Mouse (Mus musculus): ENCODE results near the gene Mblac2. TPM values are rescaled to one million over a fixed set of nuclear protein-coding genes. Genes with fewer than 3 reads are reported as not detected.

Mblac2 gene
- polyA plus RNA-seq, 1 experiment from 2014 or later, result 8.9 TPM

- H3K27me3 ChIP-seq, result no peaks in the 10 kb centered on the region
- no peak overlapping the region for H3K4me2 ChIP-seq (replicated peaks)
- H3K9ac ChIP-seq, result no peak overlapping the region
- no peaks in the 10 kb centered on the region for H3K4me1 ChIP-seq
- H3K4me3 ChIP-seq, result no peak overlapping the region
- no peak overlapping the region for H3K27ac ChIP-seq
- no peak; the same call in 1 of the 2 replicates for ATAC-seq (ENCODE audit: low FRiP score, low read depth)
- no peaks in the 10 kb centered on the region for H3K9me3 ChIP-seq
- H3K36me3 ChIP-seq, result no peaks in the 10 kb centered on the region
- WGBS, result 46% methylated on average over 9 of the region's 10 CpGs
These were observed 32.4 kb downstream of the Mblac2 start for GRCm38 (mm10) chr13:81743391-81744091.

- ATAC-seq (ENCODE audit: low FRiP score, low read depth), result no peak
- no peak overlapping the region for H3K27ac ChIP-seq
- no peak overlapping the region for H3K9ac ChIP-seq
- no peaks in the 10 kb centered on the region for H3K27me3 ChIP-seq
- H3K36me3 ChIP-seq, result no peaks in the 10 kb centered on the region
- 40% methylated on average over 2 of the region's 2 CpGs for WGBS
- no peak overlapping the region for H3K4me3 ChIP-seq
- no peak overlapping the region for H3K4me2 ChIP-seq (replicated peaks)
- H3K9me3 ChIP-seq, result no peaks in the 10 kb centered on the region
- no peaks in the 10 kb centered on the region for H3K4me1 ChIP-seq
These were observed 32.9 kb downstream of the Mblac2 start for GRCm38 (mm10) chr13:81744092-81744396.

GRCm38 (mm10) chr13:81754878-81755277 lies 43.7 kb downstream of the Mblac2 start:
- Histone ChIP-seq H3K4me3 (no peak overlapping the region), H3K36me3 (no peaks in the 10 kb centered on the region), H3K27me3 (no peaks in the 10 kb centered on the region), H3K27ac (no peak overlapping the region), H3K4me2 (replicated peaks) (no peak overlapping the region), H3K4me1 (no peaks in the 10 kb centered on the region), H3K9ac (no peak overlapping the region), H3K9me3 (no peaks in the 10 kb centered on the region)
- no peak for ATAC-seq (ENCODE audit: low FRiP score, low read depth)

- ATAC-seq (ENCODE audit: low FRiP score, low read depth), result no peak
- no peak overlapping the region for H3K9ac ChIP-seq
- H3K4me3 ChIP-seq, result no peak overlapping the region
- no peak overlapping the region for H3K4me2 ChIP-seq (replicated peaks)
- no peaks in the 10 kb centered on the region for H3K27me3 ChIP-seq
- WGBS, result 90% methylated on average over 1 of the region's 1 CpGs
- H3K27ac ChIP-seq, result no peak overlapping the region
- H3K4me1 ChIP-seq, result no peaks in the 10 kb centered on the region
- no peaks in the 10 kb centered on the region for H3K36me3 ChIP-seq
- no peaks in the 10 kb centered on the region for H3K9me3 ChIP-seq
These were observed 44.2 kb downstream of the Mblac2 start for GRCm38 (mm10) chr13:81755324-81755723.

- no peaks in the 10 kb centered on the region for H3K36me3 ChIP-seq
- H3K9ac ChIP-seq, result no peak overlapping the region
- H3K4me1 ChIP-seq, result no peaks in the 10 kb centered on the region
- H3K4me3 ChIP-seq, result no peak overlapping the region
- H3K27me3 ChIP-seq, result no peaks in the 10 kb centered on the region
- no peaks in the 10 kb centered on the region for H3K9me3 ChIP-seq
- H3K27ac ChIP-seq, result no peak overlapping the region
- no peak for ATAC-seq (ENCODE audit: low FRiP score, low read depth)
- WGBS, result 86% methylated on average over 5 of the region's 5 CpGs
- no peak overlapping the region for H3K4me2 ChIP-seq (replicated peaks)
These were observed 46.0 kb downstream of the Mblac2 start for GRCm38 (mm10) chr13:81757058-81757660.

- no peak for ATAC-seq (ENCODE audit: low FRiP score, low read depth)
- no peak overlapping the region for H3K4me3 ChIP-seq
- H3K9me3 ChIP-seq, result no peaks in the 10 kb centered on the region
- H3K36me3 ChIP-seq, result no peaks in the 10 kb centered on the region
- H3K27me3 ChIP-seq, result no peaks in the 10 kb centered on the region
- WGBS, result 34% methylated on average over 3 of the region's 3 CpGs
- no peak overlapping the region for H3K9ac ChIP-seq
- no peak overlapping the region for H3K27ac ChIP-seq
- no peaks in the 10 kb centered on the region for H3K4me1 ChIP-seq
- H3K4me2 ChIP-seq (replicated peaks), result no peak overlapping the region
These were observed 49.2 kb downstream of the Mblac2 start for GRCm38 (mm10) chr13:81760379-81760778.

- 31% methylated on average over 14 of the region's 14 CpGs for WGBS
- Histone ChIP-seq H3K36me3 (no peaks in the 10 kb centered on the region), H3K9ac (no peak overlapping the region), H3K4me1 (no peaks in the 10 kb centered on the region), H3K4me3 (no peak overlapping the region), H3K27me3 (no peaks in the 10 kb centered on the region), H3K9me3 (no peaks in the 10 kb centered on the region), H3K27ac (no peak overlapping the region), H3K4me2 (replicated peaks) (no peak overlapping the region)
- ATAC-seq (ENCODE audit: low FRiP score, low read depth), result peak; percentile 48; the same call in 1 of the 2 replicates
These were observed 50.5 kb downstream of the Mblac2 start for GRCm38 (mm10) chr13:81761566-81762186.

- no peaks in the 10 kb centered on the region for H3K9me3 ChIP-seq
- 74% methylated on average over 5 of the region's 5 CpGs for WGBS
These were observed 53.0 kb downstream of the Mblac2 start for GRCm38 (mm10) chr13:81764173-81764572.

GRCm38 (mm10) chr13:81767038-81767659 lies 56.0 kb downstream of the Mblac2 start:
- Histone ChIP-seq H3K4me2 (replicated peaks) (no peak overlapping the region), H3K27me3 (no peaks in the 10 kb centered on the region), H3K9ac (no peak overlapping the region), H3K9me3 (no peaks in the 10 kb centered on the region), H3K36me3 (no peaks in the 10 kb centered on the region), H3K4me1 (no peaks in the 10 kb centered on the region), H3K4me3 (no peak overlapping the region), H3K27ac (no peak overlapping the region)
- no peak for ATAC-seq (ENCODE audit: low FRiP score, low read depth)
- WGBS, result 80% methylated on average over 7 of the region's 7 CpGs

More at GRCm38 (mm10) chr13:81764173-81764572, 53.0 kb downstream of the Mblac2 start:
- Histone ChIP-seq H3K4me3 (no peak overlapping the region), H3K9ac (no peak overlapping the region), H3K27me3 (no peaks in the 10 kb centered on the region), H3K4me2 (replicated peaks) (no peak overlapping the region), H3K36me3 (no peaks in the 10 kb centered on the region), H3K4me1 (no peaks in the 10 kb centered on the region), H3K27ac (no peak overlapping the region)
- ATAC-seq (ENCODE audit: low FRiP score, low read depth), result no peak

GRCm38 (mm10) chr13:81776217-81776616 lies 65.1 kb downstream of the Mblac2 start:
- Histone ChIP-seq H3K36me3 (no peaks in the 10 kb centered on the region), H3K9me3 (no peaks in the 10 kb centered on the region), H3K27ac (no peak overlapping the region), H3K27me3 (no peaks in the 10 kb centered on the region), H3K4me2 (replicated peaks) (no peak overlapping the region), H3K4me1 (no peaks in the 10 kb centered on the region), H3K9ac (no peak overlapping the region), H3K4me3 (no peak overlapping the region)
- 84% methylated on average over 3 of the region's 3 CpGs for WGBS
- ATAC-seq (ENCODE audit: low FRiP score, low read depth), result no peak

GRCm38 (mm10) chr13:81782475-81782874 lies 71.3 kb downstream of the Mblac2 start:
- 22% methylated on average over 9 of the region's 9 CpGs for WGBS
- Histone ChIP-seq H3K27ac (peak overlapping the region; percentile 99; the same call in 1 of the 2 replicates), H3K9ac (peak overlapping the region; percentile 62), H3K27me3 (no peaks in the 10 kb centered on the region), H3K4me1 (peaks cover 12% of the 10 kb centered on the region), H3K36me3 (peaks cover 7% of the 10 kb centered on the region; the same call in 1 of the 2 replicates), H3K4me2 (replicated peaks) (peak overlapping the region; percentile 70), H3K9me3 (no peaks in the 10 kb centered on the region), H3K4me3 (peak overlapping the region; percentile 69)
- ATAC-seq (ENCODE audit: low FRiP score, low read depth), result no peak

- Histone ChIP-seq H3K4me1 (peaks cover 12% of the 10 kb centered on the region), H3K4me2 (replicated peaks) (peak within 1 kb of the TSS; percentile 70), H3K9me3 (no peaks in the 10 kb centered on the region), H3K4me3 (peak within 1 kb of the TSS; percentile 69), H3K36me3 (peaks cover 11% of the 10 kb centered on the region), H3K9ac (peak within 1 kb of the TSS; percentile 87), H3K27ac (peak within 1 kb of the TSS; percentile 99), H3K27me3 (no peaks in the 10 kb centered on the region)
- ATAC-seq (ENCODE audit: low FRiP score, low read depth), result peak; percentile 94
- under 1% methylated on average over 29 of the region's 29 CpGs for WGBS
These were observed 71.8 kb downstream of the Mblac2 start, which contains the start of gene Cetn3 for GRCm38 (mm10) chr13:81782971-81783404. Gene Cetn3, plus strand, starts transcription at chr13:81783077.

Measured in limb, embryonic 13.5 days (tissue).